Mouse (Mus musculus) neural tube, embryonic 11.5 days (tissue): ENCODE results near the gene Tmigd1. TPM values are rescaled to one million over a fixed set of nuclear protein-coding genes. Genes with fewer than 3 reads are reported as not detected.

ENCODE experiments used
- ATAC-seq: fragments of 200-750 bp; cut with Nextera tagmentation; 2 replicates; pipeline ENCODE4 v1.8.0; 2017; ENCODE audit warnings: moderate number of reproducible peaks, mild to moderate bottlenecking, moderate TSS enrichment, moderate library complexity; ENCODE audit not compliant: insufficient read depth, low FRiP score, low TSS enrichment
- DNase-seq: peaks from one replicate; pipeline ENCODE4 v3.0.0-alpha.2; 2015; ENCODE audit warnings: low spot score
- H3K27ac ChIP-seq: fragments of 300-500 bp; sonication (generic); 2 replicates; pipeline ENCODE4 v1.5.1; 2014; ENCODE audit warnings: low read depth, mild to moderate bottlenecking, low read length
- H3K27me3 ChIP-seq: fragments of 300-500 bp; sonication (generic); 2 replicates; pipeline ENCODE4 v1.6.1; 2014; ENCODE audit warnings: mild to moderate bottlenecking, low read length, mixed read lengths; ENCODE audit not compliant: control insufficient read depth, insufficient read depth
- H3K36me3 ChIP-seq: fragments of 300-500 bp; sonication (generic); 2 replicates; pipeline ENCODE4 v1.6.1; 2014; ENCODE audit warnings: mild to moderate bottlenecking, low read length, moderate library complexity, mixed read lengths; ENCODE audit not compliant: control insufficient read depth, insufficient read depth
- H3K4me1 ChIP-seq: fragments of 300-500 bp; sonication (generic); 2 replicates; pipeline ENCODE4 v1.6.1; 2014; ENCODE audit warnings: low read length, mixed read lengths; ENCODE audit not compliant: control insufficient read depth, insufficient read depth
- H3K4me2 ChIP-seq: fragments of 300-500 bp; sonication (generic); 2 replicates; pipeline ENCODE4 v1.6.1; 2014; ENCODE audit warnings: low read depth, mild to moderate bottlenecking, moderate library complexity
- H3K4me3 ChIP-seq: fragments of 300-500 bp; sonication (generic); 2 replicates; pipeline ENCODE4 v1.5.1; 2014; ENCODE audit warnings: low read depth, low read length
- H3K9ac ChIP-seq: fragments of 300-500 bp; sonication (generic); 2 replicates; pipeline ENCODE4 v1.6.1; 2014; ENCODE audit warnings: mild to moderate bottlenecking, low read length
- H3K9me3 ChIP-seq: fragments of 300-500 bp; sonication (generic); 2 replicates; pipeline ENCODE4 v1.6.1; 2016; ENCODE audit warnings: low read length; ENCODE audit not compliant: control insufficient read depth
- WGBS: fragments of 180-500 bp; shearing (Covaris S2); extraction: QIAGEN DNeasy Blood & Tissue Kit; methylation state at CpG from one replicate; pipeline ENCODE4 v1.1.7; 2014; 5-methylcytosine and 5-hydroxymethylcytosine counted together
- polyA plus RNA-seq: library from polyadenylated mRNA; unstranded; fragments of >200 nt; fragmentation: Nextera tagmentation; extraction: Ambion mirVana; gene quantifications from 2 replicates; pipeline ENCODE4 v1.2.1, GENCODE M21; 2014

Tmigd1 gene
- polyA plus RNA-seq, 1 experiment from 2014 or later: not detected

DNA sequence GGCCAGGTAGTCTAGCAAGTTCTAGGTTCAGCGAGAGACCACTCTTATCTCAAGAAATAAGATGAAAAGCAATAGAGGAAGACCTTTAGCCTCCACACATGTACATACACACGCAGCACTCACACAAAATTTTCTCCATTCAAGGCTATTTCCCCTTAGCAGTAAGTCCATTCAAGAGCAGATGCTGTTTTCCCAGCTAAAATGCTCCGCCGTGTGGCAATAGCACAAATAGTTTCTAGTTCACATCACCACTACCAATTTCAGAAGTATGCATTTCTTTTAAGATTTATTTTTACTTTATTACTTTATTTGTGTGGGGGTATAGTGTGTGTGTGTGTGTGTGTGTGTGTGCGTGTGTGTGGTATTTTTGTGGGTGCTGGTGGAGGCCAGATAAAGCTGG lies 34.6 kb downstream of the Tmigd1 start:
- H3K36me3 ChIP-seq: no peaks in the 10 kb centered on the region
- H3K4me1 ChIP-seq: no peaks in the 10 kb centered on the region
- no peak overlapping the region for H3K4me2 ChIP-seq
- DNase-seq (no peak), ATAC-seq (no peak)
- 79% methylated on average over 5 of the region's 5 CpGs for WGBS
- no peak overlapping the region for H3K4me3 ChIP-seq
- H3K27me3 ChIP-seq: no peaks in the 10 kb centered on the region
- no peaks in the 10 kb centered on the region for H3K9me3 ChIP-seq
- H3K27ac ChIP-seq: no peak overlapping the region
- H3K9ac ChIP-seq: no peak overlapping the region

- DNase-seq (no peak), ATAC-seq (no peak)
- Histone ChIP-seq H3K27me3 (no peaks in the 10 kb centered on the region), H3K36me3 (no peaks in the 10 kb centered on the region), H3K9me3 (no peaks in the 10 kb centered on the region), H3K4me1 (no peaks in the 10 kb centered on the region), H3K9ac (peak overlapping the region; percentile 84; the same call in 1 of the 2 replicates), H3K27ac (peak overlapping the region; percentile 65; the same call in 1 of the 2 replicates), H3K4me3 (peak overlapping the region; percentile 81), H3K4me2 (peak overlapping the region; percentile 82)
- WGBS: 78% methylated on average over 6 of the region's 6 CpGs
These were observed 42.9 kb downstream of the Tmigd1 start for GRCm38 (mm10) chr11:76944839-76945238.

- H3K4me3 ChIP-seq: peak overlapping the region; percentile 81
- DNase-seq (peak; percentile 95), ATAC-seq (peak; percentile 81)
- H3K9me3 ChIP-seq: no peaks in the 10 kb centered on the region
- H3K9ac ChIP-seq: peak overlapping the region; percentile 84
- no peaks in the 10 kb centered on the region for H3K4me1 ChIP-seq
- peak overlapping the region; percentile 82 for H3K4me2 ChIP-seq
- no peaks in the 10 kb centered on the region for H3K27me3 ChIP-seq
- under 1% methylated on average over 51 of the region's 58 CpGs for WGBS
- peak overlapping the region; percentile 65 for H3K27ac ChIP-seq
- H3K36me3 ChIP-seq: no peaks in the 10 kb centered on the region
These were observed 43.6 kb downstream of the Tmigd1 start for GRCm38 (mm10) chr11:76945386-76946202.

DNA sequence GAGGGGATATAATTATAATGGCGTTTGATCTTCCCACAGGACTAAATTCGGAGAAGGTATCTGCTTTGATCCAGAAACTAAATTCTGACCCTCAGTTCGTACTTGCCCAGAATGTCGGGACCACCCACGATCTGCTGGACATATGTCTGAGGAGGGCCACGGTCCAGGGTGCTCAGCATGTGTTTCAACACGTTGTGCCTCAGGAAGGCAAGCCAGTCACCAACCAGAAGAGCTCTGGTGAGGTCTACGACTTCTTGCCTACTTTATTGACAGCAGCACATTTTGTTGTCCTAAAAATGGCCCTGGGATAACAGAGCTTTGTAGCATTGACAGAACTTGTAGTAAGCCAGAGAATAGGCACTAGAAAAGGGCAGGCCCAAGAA lies 44.2 kb downstream of the Tmigd1 start:
- ATAC-seq (no peak), DNase-seq (peak; percentile 40)
- peak overlapping the region; percentile 81 for H3K4me3 ChIP-seq
- H3K9me3 ChIP-seq: no peaks in the 10 kb centered on the region
- no peaks in the 10 kb centered on the region for H3K4me1 ChIP-seq
- H3K9ac ChIP-seq: peak overlapping the region; percentile 84
- no peaks in the 10 kb centered on the region for H3K36me3 ChIP-seq
- H3K4me2 ChIP-seq: peak overlapping the region; percentile 82
- no peaks in the 10 kb centered on the region for H3K27me3 ChIP-seq
- H3K27ac ChIP-seq: no peak overlapping the region
- 3% methylated on average over 8 of the region's 8 CpGs for WGBS

GRCm38 (mm10) chr11:76953536-76953935 lies 51.6 kb downstream of the Tmigd1 start:
- no peak overlapping the region for H3K27ac ChIP-seq
- H3K9ac ChIP-seq: no peak overlapping the region
- DNase-seq: no peak
- H3K4me2 ChIP-seq: no peak overlapping the region
- no peaks in the 10 kb centered on the region for H3K4me1 ChIP-seq
- H3K27me3 ChIP-seq: no peaks in the 10 kb centered on the region
- 96% methylated on average over 2 of the region's 2 CpGs for WGBS
- H3K9me3 ChIP-seq: no peaks in the 10 kb centered on the region
- H3K36me3 ChIP-seq: peaks cover 10% of the 10 kb centered on the region; the same call in 1 of the 2 replicates
- H3K4me3 ChIP-seq: no peak overlapping the region
- ATAC-seq: no peak

GRCm38 (mm10) chr11:76965703-76966102 lies 63.7 kb downstream of the Tmigd1 start:
- Histone ChIP-seq H3K4me3 (no peak overlapping the region), H3K9me3 (no peaks in the 10 kb centered on the region), H3K36me3 (peaks cover 6% of the 10 kb centered on the region), H3K9ac (no peak overlapping the region), H3K4me2 (no peak overlapping the region), H3K4me1 (no peaks in the 10 kb centered on the region), H3K27me3 (no peaks in the 10 kb centered on the region), H3K27ac (no peak overlapping the region)
- ATAC-seq (no peak), DNase-seq (no peak)
- WGBS: 94% methylated on average over 3 of the region's 3 CpGs

Other genes starting within 250 kb of the Tmigd1 start
- gene Bhlha9, start 229.7 kb upstream of the Tmigd1 start, polyA plus RNA-seq: not detected in 2 replicates
- gene Trarg1, start 222.4 kb upstream of the Tmigd1 start, polyA plus RNA-seq: 0.53 and 0.57 TPM in 2 replicates
- 30.1 and 36.4 TPM in 2 replicates for gene Gosr1, start 138.6 kb upstream of the Tmigd1 start, polyA plus RNA-seq
- 14.7 and 16.9 TPM in 2 replicates for gene Cpd, start 55.1 kb upstream of the Tmigd1 start, polyA plus RNA-seq
- gene Blmh, start 22.6 kb downstream of the Tmigd1 start, polyA plus RNA-seq: 175 and 180 TPM in 2 replicates
- gene Slc6a4, start 96.4 kb downstream of the Tmigd1 start, polyA plus RNA-seq: 0.47 and 1.5 TPM in 2 replicates
- gene Nsrp1, start 176.3 kb downstream of the Tmigd1 start, polyA plus RNA-seq: 49.1 and 55.7 TPM in 2 replicates